Mouse (Mus musculus): ENCODE results near the gene Myh14. TPM values are rescaled to one million over a fixed set of nuclear protein-coding genes. Genes with fewer than 3 reads are reported as not detected.

Gene Myh14
- polyA plus RNA-seq (2015; fragmentation: Nextera tagmentation; extraction: Ambion mirVana) = 2.8 and 3.5 TPM in 2 replicates

DNA sequence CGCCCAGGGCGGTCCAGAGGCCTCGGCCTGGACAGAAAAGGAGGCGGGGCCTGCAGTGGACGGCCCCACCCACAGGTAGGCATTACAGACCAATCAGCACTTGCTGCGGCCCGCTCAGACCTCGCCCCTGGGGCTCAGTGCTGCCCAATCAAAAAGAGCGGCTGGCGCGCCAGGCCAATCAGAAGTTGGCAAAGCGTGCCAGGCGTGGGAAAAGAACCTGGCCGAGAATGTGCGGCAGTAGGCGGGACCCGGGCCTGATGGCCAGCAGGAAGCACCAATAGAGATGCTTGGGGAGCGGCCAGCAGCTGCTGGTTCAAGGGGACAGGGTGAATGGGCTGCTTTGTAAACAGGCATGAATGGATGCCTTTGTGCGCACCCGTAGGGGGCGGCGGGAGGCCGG is at the start of gene Myh14:
Myh14 (minus strand) TSS at position 41 of the 400 bp plus-strand sequence.

DNA sequence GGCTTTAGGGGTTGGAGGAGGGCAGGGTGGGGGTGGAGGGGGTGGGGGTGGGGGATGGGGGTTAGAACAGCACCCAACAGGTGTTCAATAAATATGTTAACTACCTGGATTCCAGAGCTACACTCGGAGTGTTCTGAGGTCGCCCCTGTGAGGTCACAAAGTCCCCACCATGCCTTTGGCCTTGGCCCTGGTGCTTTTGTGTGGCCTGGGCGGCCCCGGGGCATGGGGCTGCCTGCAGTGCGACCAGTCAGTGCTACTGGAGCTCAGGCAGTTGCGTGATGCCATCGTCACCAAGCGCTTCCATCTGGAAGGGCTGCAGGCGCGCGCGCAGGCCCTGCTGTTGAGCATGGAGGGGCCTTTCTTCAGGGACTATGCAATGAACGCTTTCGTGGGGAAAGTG is 37.9 kb upstream of the Myh14 start, which contains the start of gene Izumo2:
Izumo2 (plus strand) TSS at position 169 of the 400 bp plus-strand sequence.

DNA sequence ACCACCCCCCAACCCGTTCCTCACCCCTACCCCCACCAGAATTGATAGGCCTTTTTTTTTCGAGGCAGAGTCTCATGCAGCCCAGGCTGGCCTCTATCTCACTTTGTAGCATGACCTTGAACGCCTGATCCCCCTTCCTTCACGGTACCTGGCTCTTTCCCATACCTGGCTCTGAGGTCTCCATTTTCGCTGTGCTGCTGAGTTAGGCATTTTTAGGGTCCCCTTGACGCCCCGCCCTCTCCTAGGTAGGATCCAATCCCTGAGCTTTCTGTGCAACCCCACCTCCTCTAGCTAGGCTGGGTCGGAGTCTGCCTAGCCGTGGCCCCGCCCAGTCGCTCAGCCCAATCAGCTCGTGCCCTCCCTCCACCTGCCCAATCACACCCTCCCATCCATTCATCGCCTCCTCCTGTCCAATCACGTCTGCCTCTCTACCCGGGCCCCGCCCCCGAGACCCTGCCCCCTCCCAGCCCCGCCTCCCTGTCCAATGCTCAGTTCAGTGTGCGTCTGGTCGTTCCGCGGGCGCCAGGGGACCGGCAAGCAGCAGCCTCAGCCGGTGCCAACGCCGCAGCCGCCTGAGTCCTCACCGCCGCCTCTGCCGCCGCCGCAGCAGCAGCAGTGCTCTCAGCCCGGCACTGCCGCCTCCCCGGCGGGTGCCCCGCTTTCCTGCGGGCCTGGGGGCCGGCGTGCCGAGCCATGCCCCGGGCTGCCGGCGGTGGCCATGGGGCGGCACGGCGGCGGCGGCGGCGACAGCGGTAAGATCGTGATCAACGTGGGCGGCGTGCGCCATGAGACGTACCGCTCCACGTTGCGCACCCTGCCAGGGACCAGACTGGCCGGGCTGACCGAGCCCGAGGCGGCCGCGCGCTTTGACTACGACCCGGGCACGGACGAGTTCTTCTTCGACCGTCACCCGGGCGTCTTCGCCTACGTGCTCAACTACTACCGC is 80.0 kb downstream of the Myh14 start, which contains the start of gene Kcnc3:
Kcnc3 (plus strand) TSS at position 263 of the 946 bp plus-strand sequence.

DNA sequence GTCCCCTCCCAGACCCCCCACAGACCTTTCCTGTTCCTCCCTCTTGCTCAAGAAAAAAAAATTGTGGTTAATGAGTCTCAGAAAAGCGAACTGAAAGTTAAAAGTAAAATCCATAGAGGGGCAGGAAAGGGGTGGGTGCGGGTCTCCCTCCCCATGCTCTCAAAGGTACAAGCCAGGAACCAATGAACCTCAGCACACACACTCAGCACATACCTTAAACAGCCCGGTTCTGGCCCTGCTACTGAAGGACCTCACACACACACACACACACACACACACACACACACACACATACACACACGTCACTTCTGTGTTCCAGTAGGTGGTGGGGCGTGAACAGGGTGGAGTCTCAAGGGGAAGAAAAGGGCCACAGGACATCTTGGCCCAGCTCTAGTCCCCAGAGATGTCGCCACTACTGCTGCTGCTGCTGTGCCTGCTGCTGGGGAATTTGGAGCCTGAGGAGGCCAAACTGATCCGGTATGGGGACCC is 98.4 kb downstream of the Myh14 start, which contains the start of gene Napsa:
Napsa (plus strand) TSS at position 168 of the 489 bp plus-strand sequence.

Other genes with a start within 250 kb of the Myh14 start
- 0.12 and 0.17 TPM in 2 replicates for gene Lrrc4b, start 241.8 kb downstream of the Myh14 start, polyA plus RNA-seq (2015; fragmentation: Nextera tagmentation; extraction: Ambion mirVana)
- not detected in 2 replicates for gene Aspdh, start 205.5 kb downstream of the Myh14 start, polyA plus RNA-seq (2015; fragmentation: Nextera tagmentation; extraction: Ambion mirVana)
- 96.3 and 103 TPM in 2 replicates for gene Josd2, start 202.9 kb downstream of the Myh14 start, polyA plus RNA-seq (2015; fragmentation: Nextera tagmentation; extraction: Ambion mirVana)
- 51.6 and 62.1 TPM in 2 replicates for gene Emc10, start 174.3 kb downstream of the Myh14 start, polyA plus RNA-seq (2015; fragmentation: Nextera tagmentation; extraction: Ambion mirVana)
- 6.9 and 7.1 TPM in 2 replicates for gene Fam71e1, start 174.3 kb downstream of the Myh14 start, polyA plus RNA-seq (2015; fragmentation: Nextera tagmentation; extraction: Ambion mirVana)
- gene Mybpc2, start 146.2 kb downstream of the Myh14 start, polyA plus RNA-seq (2015; fragmentation: Nextera tagmentation; extraction: Ambion mirVana) = 253 and 339 TPM in 2 replicates
- 0.09 and 0.24 TPM in 2 replicates for gene Spib, start 138.8 kb downstream of the Myh14 start, polyA plus RNA-seq (2015; fragmentation: Nextera tagmentation; extraction: Ambion mirVana)
- gene Pold1, start 122.0 kb downstream of the Myh14 start, polyA plus RNA-seq (2015; fragmentation: Nextera tagmentation; extraction: Ambion mirVana) = 16.8 and 19.4 TPM in 2 replicates
- gene Nr1h2, start 116.9 kb downstream of the Myh14 start, polyA plus RNA-seq (2015; fragmentation: Nextera tagmentation; extraction: Ambion mirVana) = 42.1 and 49.0 TPM in 2 replicates
- gene Napsa, start 98.5 kb downstream of the Myh14 start, polyA plus RNA-seq (2015; fragmentation: Nextera tagmentation; extraction: Ambion mirVana) = 0.81 and 1.3 TPM in 2 replicates
- gene Kcnc3, start 80.2 kb downstream of the Myh14 start, polyA plus RNA-seq (2015; fragmentation: Nextera tagmentation; extraction: Ambion mirVana) = 0.06 and 0.17 TPM in 2 replicates
- gene Izumo2, start 37.9 kb upstream of the Myh14 start, polyA plus RNA-seq (2015; fragmentation: Nextera tagmentation; extraction: Ambion mirVana) = not detected in 2 replicates
- gene Vrk3, start 77.6 kb upstream of the Myh14 start, polyA plus RNA-seq (2015; fragmentation: Nextera tagmentation; extraction: Ambion mirVana) = 19.5 and 19.6 TPM in 2 replicates
- gene Zfp473, start 80.2 kb upstream of the Myh14 start, polyA plus RNA-seq (2015; fragmentation: Nextera tagmentation; extraction: Ambion mirVana) = 0.09 and 0.21 TPM in 2 replicates
- gene Nup62, start 145.2 kb upstream of the Myh14 start, polyA plus RNA-seq (2015; fragmentation: Nextera tagmentation; extraction: Ambion mirVana) = 35.6 and 36.2 TPM in 2 replicates
- gene Il4i1, start 145.5 kb upstream of the Myh14 start, polyA plus RNA-seq (2015; fragmentation: Nextera tagmentation; extraction: Ambion mirVana) = 1.1 and 1.4 TPM in 2 replicates
- gene Atf5, start 145.8 kb upstream of the Myh14 start, polyA plus RNA-seq (2015; fragmentation: Nextera tagmentation; extraction: Ambion mirVana) = 5.4 and 7.6 TPM in 2 replicates
- 113 and 122 TPM in 2 replicates for gene Akt1s1, start 178.1 kb upstream of the Myh14 start, polyA plus RNA-seq (2015; fragmentation: Nextera tagmentation; extraction: Ambion mirVana)
- 69.5 and 72.2 TPM in 2 replicates for gene Tbc1d17, start 178.2 kb upstream of the Myh14 start, polyA plus RNA-seq (2015; fragmentation: Nextera tagmentation; extraction: Ambion mirVana)
- 20.1 and 24.8 TPM in 2 replicates for gene Pnkp, start 186.3 kb upstream of the Myh14 start, polyA plus RNA-seq (2015; fragmentation: Nextera tagmentation; extraction: Ambion mirVana)
- 285 and 322 TPM in 2 replicates for gene Ptov1, start 198.9 kb upstream of the Myh14 start, polyA plus RNA-seq (2015; fragmentation: Nextera tagmentation; extraction: Ambion mirVana)
- gene Med25, start 221.9 kb upstream of the Myh14 start, polyA plus RNA-seq (2015; fragmentation: Nextera tagmentation; extraction: Ambion mirVana) = 58.9 and 61.2 TPM in 2 replicates
- 17.2 and 18.5 TPM in 2 replicates for gene Fuz, start 225.2 kb upstream of the Myh14 start, polyA plus RNA-seq (2015; fragmentation: Nextera tagmentation; extraction: Ambion mirVana)